Mouse (Mus musculus): ENCODE results near the gene 6030468B19Rik.

- TF ChIP-seq CTCF (IDR thresholded peaks at IDR 0.05; ENCODE audit: control insufficient read depth, insufficient read depth, low read length) (no peak), POLR2A (IDR thresholded peaks at IDR 0.05; ENCODE audit: borderline replicate concordance, control insufficient read depth, low read depth, low read length) (no peak)
These were observed 57.9 kb downstream of the 6030468B19Rik start for GRCm38 (mm10) chr11:117855360-117855759.
